Mouse (Mus musculus) layer of hippocampus, adult 11-12 months (tissue): ENCODE results near the gene Speg.

Experiments
- DNase-seq: peaks from one replicate; pipeline ENCODE4 v3.0.0; 2022; ENCODE audit warnings: low spot score

Gene Speg

DNA sequence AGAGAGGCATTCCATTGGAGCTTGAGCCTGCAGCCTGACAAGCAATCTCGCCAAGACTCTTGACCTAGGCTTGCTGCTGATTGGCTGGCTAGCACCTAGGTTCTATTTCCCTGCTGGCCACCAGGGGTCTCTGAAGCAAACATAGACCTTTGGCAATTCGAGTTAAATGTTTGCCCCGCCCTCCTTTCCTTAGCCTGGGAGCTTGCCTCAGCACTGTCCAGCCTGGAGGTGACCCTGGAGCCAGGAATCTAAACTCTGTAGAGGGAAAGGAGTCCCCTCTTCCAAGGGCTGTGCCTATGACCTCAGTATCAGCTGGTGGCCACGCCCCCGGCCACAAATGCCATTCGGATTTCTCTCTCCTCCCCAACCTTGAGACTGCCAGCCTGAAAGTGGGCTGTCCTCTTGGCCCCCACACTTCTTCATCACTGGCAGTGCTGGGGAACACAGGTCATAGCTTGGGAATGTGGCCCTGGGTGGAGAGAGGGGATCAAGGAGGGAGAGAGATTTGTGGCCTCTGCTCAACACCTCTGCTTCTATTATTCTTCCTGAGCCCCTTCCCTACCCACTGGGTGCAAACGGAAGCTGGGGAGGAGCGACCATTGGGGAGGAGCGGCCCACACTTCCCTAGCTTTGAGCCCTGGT is 23.8 kb downstream of the Speg start:
- peak; percentile 61 for DNase-seq

- DNase-seq = peak; percentile 50
Observed at GRCm38 (mm10) chr1:75399755-75400492, 24.8 kb downstream of the Speg start.

DNA sequence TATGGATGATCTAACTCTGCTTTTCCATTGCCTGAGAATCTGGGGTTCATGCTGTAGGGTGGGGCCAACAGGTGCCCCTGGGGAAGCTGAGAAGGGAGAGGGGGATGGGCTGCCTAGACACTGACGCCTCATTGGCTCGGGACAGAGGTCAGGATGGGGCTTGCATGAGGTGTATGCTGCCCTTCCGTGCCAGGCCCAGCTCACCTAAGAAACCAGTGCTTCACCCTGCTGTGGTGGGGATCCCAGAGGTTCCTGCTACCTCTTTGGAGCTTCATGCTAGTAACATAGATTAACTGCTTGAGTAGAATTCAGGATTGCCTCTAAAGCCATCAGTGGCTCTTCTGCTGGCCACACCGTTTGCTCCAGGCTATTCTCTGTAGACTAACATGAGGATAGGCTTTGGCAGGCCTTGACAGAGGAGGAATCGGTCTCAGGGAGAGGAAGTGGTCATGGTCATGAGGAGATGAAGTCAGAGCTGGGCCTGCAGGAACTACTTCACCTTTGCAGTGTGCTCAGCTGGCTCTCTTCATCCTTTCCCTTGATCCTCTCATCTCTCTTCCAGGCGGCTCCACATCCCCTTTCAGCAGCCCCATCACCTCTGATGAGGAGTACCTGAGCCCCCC is 25.5 kb downstream of the Speg start:
- DNase-seq = no peak

GRCm38 (mm10) chr1:75405547-75405946 is 30.4 kb downstream of the Speg start:
- no peak for DNase-seq

DNA sequence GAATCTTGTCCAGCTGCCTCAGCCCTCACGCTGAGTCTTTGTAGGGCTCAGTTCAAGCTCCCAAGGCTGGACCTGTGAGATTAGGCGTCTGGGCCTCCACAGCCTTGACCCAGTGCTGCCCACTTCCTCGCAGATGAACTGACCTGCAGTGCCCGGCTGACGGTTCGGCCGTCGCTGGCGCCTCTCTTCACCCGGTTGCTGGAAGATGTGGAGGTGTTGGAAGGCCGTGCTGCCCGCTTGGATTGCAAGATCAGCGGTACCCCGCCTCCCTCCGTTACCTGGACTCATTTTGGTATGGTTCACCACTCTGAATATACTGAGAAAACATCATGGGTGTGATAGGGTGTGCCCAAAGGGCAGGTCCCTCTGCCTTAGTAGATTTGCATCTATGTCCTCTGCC is 31.1 kb downstream of the Speg start:
- DNase-seq = no peak

GRCm38 (mm10) chr1:75407056-75407455 is 32.0 kb downstream of the Speg start:
- no peak for DNase-seq

DNA sequence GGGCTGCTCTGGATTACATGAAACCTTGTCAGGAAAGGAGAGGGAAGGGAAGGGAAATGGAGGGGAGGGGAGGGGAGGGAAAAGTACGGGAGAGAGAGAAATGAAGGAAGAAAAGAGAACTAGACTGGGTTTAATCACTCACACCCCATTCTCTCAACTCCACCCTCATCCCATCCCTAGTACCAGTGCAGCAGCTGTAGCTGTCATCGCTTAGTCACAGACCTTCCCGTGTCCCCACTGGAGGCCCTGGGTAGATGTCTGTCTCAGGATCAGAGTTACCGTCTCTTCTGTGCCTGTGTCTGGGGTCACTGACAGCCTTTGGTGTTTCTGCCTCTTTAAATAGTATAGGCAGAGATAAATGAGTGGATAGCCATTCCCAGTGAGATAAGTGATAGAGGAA is 33.1 kb downstream of the Speg start:
- no peak for DNase-seq

- DNase-seq = no peak
Observed at GRCm38 (mm10) chr1:75409950-75410349, 34.9 kb downstream of the Speg start.

- no peak for DNase-seq
Observed at GRCm38 (mm10) chr1:75412196-75412595, 37.1 kb downstream of the Speg start.

DNA sequence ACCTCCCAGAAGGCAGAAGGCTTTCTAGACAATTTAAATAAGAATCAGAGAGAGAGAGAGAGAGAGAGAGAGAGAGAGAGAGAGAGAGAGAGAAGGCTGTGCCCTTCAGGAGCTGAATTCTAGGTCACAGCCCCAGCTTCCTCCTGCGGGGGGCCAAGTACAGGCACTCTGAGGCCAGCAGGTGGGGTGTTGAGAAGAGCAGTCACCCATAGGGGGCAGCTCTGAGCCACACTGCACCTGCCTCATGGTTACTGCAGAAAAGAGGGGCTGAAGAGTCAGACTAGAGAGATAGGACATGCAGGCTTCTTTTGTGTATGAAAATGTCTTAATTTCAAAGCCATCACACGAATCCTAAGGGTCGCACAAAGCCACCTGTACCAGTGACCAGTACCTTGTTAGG is 38.7 kb downstream of the Speg start:
- peak; percentile 52 for DNase-seq

- no peak for DNase-seq
Observed at GRCm38 (mm10) chr1:75421794-75422193, 46.7 kb downstream of the Speg start.

GRCm38 (mm10) chr1:75422216-75422822 is 47.2 kb downstream of the Speg start:
- DNase-seq = no peak

GRCm38 (mm10) chr1:75422823-75423471 is 47.9 kb downstream of the Speg start:
- DNase-seq = no peak

DNA sequence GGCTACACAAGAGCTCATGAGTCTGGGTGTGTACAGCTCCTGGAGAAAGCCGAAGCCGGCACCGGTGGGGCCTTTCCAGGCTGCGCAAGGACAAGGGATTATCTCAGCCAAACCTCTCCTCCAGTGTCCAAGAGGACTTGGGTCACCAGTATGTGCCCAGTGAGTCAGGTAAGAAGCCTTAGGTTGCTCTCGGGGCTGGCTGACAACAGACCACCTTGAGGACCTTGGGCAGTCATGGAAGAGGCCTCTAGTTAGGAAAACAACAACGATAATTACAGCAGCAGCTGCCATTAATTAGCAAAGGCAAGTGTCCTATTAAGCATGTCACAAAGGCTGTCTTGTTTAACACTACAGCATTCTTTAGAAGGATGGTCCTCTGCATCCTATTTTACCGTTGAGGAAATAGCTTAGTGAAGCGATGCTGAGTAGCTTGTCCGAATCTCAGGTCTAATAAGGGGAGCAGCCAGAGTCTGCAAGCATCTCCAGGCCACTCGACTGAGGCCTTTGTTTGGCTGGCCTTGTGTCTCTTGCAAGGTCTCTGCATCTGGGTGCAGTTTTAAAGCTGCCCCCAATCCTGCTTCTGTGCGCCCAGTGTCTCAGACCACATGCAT is 48.8 kb downstream of the Speg start:
- no peak for DNase-seq

DNA sequence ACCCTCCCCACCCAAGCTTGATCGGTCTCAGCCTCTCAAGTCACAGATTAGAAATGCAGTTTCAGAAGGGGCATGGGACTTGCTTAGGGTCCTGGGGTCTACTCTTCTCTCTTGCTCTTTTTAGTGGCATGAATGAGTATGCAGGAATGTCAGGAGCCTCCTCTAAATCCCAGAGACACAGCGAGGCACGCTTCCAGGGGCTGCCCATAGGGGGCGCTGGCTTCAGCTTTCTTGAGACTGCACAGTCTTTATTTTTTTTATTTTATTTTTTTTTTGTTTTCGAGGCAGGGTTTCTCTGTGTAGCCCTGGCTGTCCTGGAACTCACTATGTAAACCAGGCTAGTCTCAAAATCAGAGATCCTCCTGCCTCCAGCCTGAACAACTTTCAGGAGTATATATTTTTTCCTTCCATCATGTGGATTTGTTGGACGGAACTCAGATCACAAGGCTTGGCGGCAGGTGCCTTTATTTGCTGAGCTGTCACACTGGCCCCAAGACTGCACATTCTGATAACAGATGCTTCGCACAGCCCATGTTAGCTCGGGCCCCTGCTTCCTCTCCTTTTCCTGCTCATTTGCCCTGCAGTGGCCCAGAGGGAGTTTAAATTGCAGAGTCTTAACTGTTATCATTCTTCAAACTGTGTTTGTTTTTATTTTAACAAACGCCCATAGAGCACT is 50.8 kb downstream of the Speg start:
- peak; percentile 70 for DNase-seq

DNA sequence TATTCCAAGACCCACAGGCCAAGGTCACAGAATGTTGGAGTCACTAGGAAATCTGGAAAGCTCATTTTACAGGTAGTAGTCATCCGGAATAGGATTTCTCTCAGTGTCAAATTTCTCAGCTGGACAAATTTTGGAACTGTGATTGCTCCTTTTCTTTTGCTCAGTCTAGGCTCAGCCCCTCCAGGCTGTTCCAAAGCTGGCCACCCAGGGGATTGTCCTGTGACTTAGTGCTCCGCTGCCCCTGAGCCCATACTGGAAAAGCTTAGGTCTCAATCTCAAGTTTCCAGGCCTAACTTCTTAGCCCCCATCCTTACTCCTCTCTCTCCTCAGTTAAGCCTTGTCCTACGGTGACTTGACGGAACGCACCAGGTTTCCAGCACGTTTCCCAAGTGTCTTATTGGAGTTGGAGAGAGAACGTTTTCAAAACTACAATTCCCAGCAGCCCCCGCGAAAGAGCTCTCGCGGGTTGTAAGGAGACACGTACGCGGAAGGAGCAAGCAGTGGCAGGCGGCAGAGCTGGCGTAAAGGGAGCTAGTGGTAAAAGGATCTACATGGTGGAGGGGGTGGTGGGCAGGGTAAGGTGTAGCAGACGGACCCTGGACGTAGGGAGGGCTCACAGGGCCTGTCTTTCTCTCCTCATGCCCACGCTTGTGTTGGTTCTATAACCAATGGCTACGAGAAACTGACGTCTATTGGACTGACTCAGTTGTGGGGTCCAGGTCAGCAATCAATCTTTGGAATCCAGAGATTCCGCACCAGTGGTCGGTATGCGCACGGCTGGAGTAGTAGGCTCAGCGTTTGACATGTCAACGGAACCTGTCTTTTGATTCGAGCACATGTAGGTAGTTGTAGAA is 60.6 kb downstream of the Speg start, which contains the start of gene Gmppa:
Gene Gmppa (plus strand): TSS at position 456 of the 854 bp plus-strand sequence.
- DNase-seq = peak; percentile 87

DNA sequence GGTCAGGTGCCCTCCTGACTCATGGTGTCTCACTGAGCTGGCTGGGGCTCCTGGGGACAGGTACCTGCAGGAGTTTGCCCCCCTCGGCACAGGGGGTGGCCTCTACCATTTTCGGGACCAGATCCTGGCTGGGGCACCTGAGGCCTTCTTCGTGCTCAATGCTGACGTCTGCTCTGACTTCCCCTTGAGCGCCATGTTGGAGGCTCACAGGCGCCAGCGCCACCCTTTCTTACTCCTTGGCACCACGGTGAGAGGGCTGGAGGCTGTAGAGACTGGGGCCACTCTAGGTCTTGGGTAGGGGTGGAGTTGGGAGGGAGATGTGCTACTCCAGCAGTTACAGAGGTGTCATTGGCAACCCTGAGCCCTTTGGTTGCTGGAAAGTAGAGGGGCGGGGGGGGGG is 63.7 kb downstream of the Speg start:
- DNase-seq = no peak

DNA sequence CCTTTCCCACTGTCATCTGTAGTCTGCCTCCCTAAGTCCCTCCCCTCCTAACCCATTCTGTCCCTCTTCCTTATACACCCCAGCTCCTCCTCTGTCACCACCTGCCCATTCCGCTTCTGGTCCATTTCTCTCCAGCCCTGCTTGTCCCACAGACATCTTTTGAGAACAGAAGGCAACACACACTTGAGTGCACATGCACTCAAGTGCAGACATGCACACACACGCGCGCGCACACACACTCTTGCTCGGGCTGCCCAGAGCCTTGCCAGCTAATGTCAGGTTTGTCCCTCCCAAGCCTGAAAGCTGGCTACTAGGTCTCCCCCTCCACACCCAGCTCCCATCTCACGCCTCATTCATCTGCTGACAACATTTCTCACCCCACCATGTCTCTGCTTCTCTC is 65.6 kb downstream of the Speg start:
- DNase-seq = no peak

DNA sequence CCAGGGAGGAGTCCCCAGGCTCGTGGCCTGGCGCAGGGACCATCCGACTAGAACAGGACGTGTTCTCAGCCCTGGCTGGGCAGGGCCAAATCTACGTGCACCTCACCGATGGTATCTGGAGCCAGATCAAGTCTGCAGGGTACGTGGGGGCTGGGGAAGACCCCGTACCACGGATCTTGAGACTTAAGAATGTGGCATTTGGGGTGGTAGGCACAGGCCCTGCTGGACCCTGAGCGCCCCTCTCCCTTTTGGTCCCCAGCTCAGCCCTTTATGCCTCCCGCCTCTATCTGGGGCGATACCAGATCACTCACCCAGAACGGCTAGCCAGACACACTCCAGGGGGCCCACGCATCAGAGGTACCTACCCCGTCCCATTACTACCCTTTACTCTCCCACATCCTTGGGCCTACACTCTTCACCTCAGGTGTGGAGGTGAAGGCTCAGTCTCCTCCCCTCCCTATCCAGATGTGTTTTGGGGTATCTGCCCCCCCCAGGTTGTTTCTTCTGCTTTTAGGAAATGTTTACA is 66.4 kb downstream of the Speg start:
- DNase-seq = no peak

DNA sequence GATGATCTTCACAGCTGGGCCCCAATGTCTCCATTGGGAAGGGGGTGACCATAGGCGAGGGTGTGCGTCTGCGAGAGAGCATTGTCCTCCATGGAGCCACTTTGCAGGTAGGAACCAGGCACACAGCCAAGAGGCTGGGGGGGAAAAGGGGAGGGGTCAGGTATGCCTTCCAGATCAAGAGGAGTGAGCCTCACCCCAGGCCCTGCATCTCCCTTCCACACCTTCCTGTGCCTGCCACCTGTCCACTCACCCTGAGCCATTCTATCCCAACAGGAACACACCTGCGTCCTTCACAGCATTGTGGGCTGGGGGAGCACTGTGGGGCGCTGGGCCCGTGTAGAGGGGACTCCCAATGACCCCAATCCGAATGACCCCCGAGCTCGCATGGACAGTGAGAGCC is 67.1 kb downstream of the Speg start:
- no peak for DNase-seq
